Mouse (Mus musculus) kidney, adult 2 months (tissue): ENCODE measurements around the gene Eif4g1.

Experiments
- CTCF ChIP-seq: fragments of 200-500 bp; conservative IDR thresholded peaks from 2 replicates; pipeline ENCODE4 v1.5.1; 2011; ENCODE audit warnings: low read depth, mild to moderate bottlenecking, control low read depth, low read length, moderate library complexity, mixed read lengths; ENCODE audit not compliant: insufficient read depth, insufficient read length
- POLR2A ChIP-seq: fragments of 200-500 bp; IDR thresholded peaks from one replicate; pipeline ENCODE4 v1.6.1; 2011; ENCODE audit warnings: low read depth, low read length, control low read depth

DNA sequence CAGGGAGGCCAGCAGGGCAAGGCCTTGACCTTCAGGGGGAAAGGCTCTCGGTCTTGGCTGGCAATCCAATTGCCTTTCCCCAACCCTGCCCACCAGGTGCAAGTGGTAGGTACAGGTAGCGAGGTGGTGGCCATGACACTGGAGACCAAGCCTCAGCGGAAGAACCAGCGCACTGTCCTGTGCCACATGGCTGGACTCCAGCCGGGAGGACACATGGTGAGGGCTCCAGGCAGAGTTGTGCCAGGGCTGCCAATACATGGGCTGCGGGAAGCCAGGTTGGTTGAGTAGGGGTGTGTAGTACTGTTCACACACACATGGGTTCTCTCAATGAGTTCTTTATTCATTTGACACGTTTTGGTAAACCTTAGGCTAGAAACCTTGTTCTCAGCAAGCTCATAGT is 68.1 kb downstream of the Eif4g1 start:
- TF ChIP-seq CTCF = no peak
- no peak for TF ChIP-seq POLR2A
